23 mouse cellular contexts compared by ENCODE assay signal in genomic region chr7:132739829-132740228, GRCm38 (mm10).
DNase-seq lines count a peak whose midpoint lies in the region; ATAC-seq and TF ChIP-seq lines count a peak whose summit lies in the region.
"Had no signal": no experiment of that assay in that cellular context is flagged by ENCODE, and none has a peak within 500 bp of the region (broad histone marks: within the 10 kb centered on the region; RNA-seq: fewer than 3 reads in every experiment).

No protein-coding gene starts in this region.

- peak overlapping the region; percentile 22; the same call in 1 of the 2 replicates for H3K27ac ChIP-seq in heart, embryonic 13.5 days (replicated peaks)
- peak overlapping the region; percentile 47 for H3K27ac ChIP-seq in bone marrow, adult 2 months (ENCODE audit: control insufficient read depth, insufficient read depth, low read depth, low read length, poor library complexity)
- H3K27ac ChIP-seq in liver, embryonic 12.5 days = peak overlapping the region; percentile 90
- H3K27ac ChIP-seq: embryonic facial prominence, embryonic 12.5 days; forebrain, embryonic 13.5 days; hindbrain, embryonic 15.5 days; kidney, postnatal 0 days; left cerebral cortex, adult 2 months; macrophage; neural tube, embryonic 13.5 days; stomach, embryonic 15.5 days had no signal

- 42% methylated on average over 6 of the region's 6 CpGs for WGBS in heart, embryonic 13.5 days
- WGBS in bone marrow, adult 2 months = 66% methylated on average over 6 of the region's 6 CpGs
- 43% methylated on average over 6 of the region's 6 CpGs for WGBS in liver, embryonic 12.5 days (ENCODE audit: insufficient replicate concordance)

- no peaks in the 10 kb centered on the region for H3K36me3 ChIP-seq in heart, embryonic 13.5 days
- H3K36me3 ChIP-seq in liver, embryonic 12.5 days = peaks cover 61% of the 10 kb centered on the region
- H3K36me3 ChIP-seq: hindbrain, embryonic 15.5 days; neural tube, embryonic 13.5 days; stomach, embryonic 15.5 days had no signal

- no peak overlapping the region for H3K9ac ChIP-seq in heart, embryonic 13.5 days
- peak overlapping the region; percentile 72 for H3K9ac ChIP-seq in liver, embryonic 12.5 days
- H3K9ac ChIP-seq: embryonic facial prominence, embryonic 12.5 days; forebrain, embryonic 13.5 days; hindbrain, embryonic 15.5 days; neural tube, embryonic 13.5 days; stomach, embryonic 15.5 days had no signal

- no peak for TF ChIP-seq CTCF in bone marrow, adult 2 months (IDR thresholded peaks at IDR 0.05; ENCODE audit: control insufficient read depth, insufficient read depth, low read length)

- no peak overlapping the region for H3K4me3 ChIP-seq in heart, embryonic 13.5 days
- no peak overlapping the region for H3K4me3 ChIP-seq in bone marrow, adult 2 months (replicated peaks; ENCODE audit: control insufficient read depth, low read depth, low read length)
- peak overlapping the region; percentile 40 for H3K4me3 ChIP-seq in liver, embryonic 12.5 days
- H3K4me3 ChIP-seq: embryonic facial prominence, embryonic 12.5 days; forebrain, embryonic 13.5 days; hindbrain, embryonic 15.5 days; left cerebral cortex, adult 2 months; myocyte; neural tube, embryonic 13.5 days; stomach, embryonic 15.5 days had no signal

- no peak for TF ChIP-seq POLR2A in bone marrow, adult 2 months (IDR thresholded peaks at IDR 0.05; ENCODE audit: borderline replicate concordance, control insufficient read depth, low read depth, low read length)

- H3K4me1 ChIP-seq in heart, embryonic 13.5 days = peaks cover 53% of the 10 kb centered on the region
- peaks cover 19% of the 10 kb centered on the region for H3K4me1 ChIP-seq in bone marrow, adult 2 months (ENCODE audit: control insufficient read depth, insufficient read depth, low read length)
- peaks cover 83% of the 10 kb centered on the region for H3K4me1 ChIP-seq in liver, embryonic 12.5 days

- H3K4me2 ChIP-seq in heart, embryonic 13.5 days = no peak overlapping the region
- H3K4me2 ChIP-seq in liver, embryonic 12.5 days = peak overlapping the region; percentile 65
- H3K4me2 ChIP-seq: embryonic facial prominence, embryonic 12.5 days; forebrain, embryonic 13.5 days; heart, embryonic 11.5 days; hindbrain, embryonic 15.5 days; neural tube, embryonic 13.5 days; stomach, embryonic 15.5 days had no signal

- DNase-seq in heart, postnatal 10 days = no peak
- DNase-seq in spleen, postnatal 10 days (ENCODE audit: low spot score in 2 of 2) = no peak
- DNase-seq in ovary, postnatal 10 days (ENCODE audit: low spot score) = no peak
- DNase-seq: adrenal gland, adult 8-10 months; cerebellum, postnatal 10 days; kidney, adult 2 months; thymus, postnatal 25 days had no signal

- no peaks in the 10 kb centered on the region for H3K9me3 ChIP-seq in heart, embryonic 13.5 days
- H3K9me3 ChIP-seq in liver, embryonic 12.5 days (replicated peaks) = no peaks in the 10 kb centered on the region
- H3K9me3 ChIP-seq: embryonic facial prominence, embryonic 12.5 days; forebrain, embryonic 13.5 days; hindbrain, embryonic 15.5 days; neural tube, embryonic 13.5 days; stomach, embryonic 15.5 days had no signal

- ATAC-seq in heart, embryonic 13.5 days (ENCODE audit: extremely low read depth, insufficient number of reproducible peaks, low FRiP score, low TSS enrichment) = no peak
- peak; percentile 44 for ATAC-seq in liver, embryonic 12.5 days
- 0 out of 2 replicates have a peak, but pooled peaks have one; percentile 6 for ATAC-seq in megakaryocyte progenitor cell, adult 5-6 weeks (replicated peaks; ENCODE audit: poor library complexity)
- ATAC-seq: activated CD4-positive, CD25-positive, alpha-beta regulatory T cell, adult 4 months; forebrain, embryonic 13.5 days; midbrain, embryonic 16.5 days had no signal

- intact Hi-C loops in heart, postnatal 10 days (cut with DNase I) = no loop called here

- H3K27me3 ChIP-seq in heart, embryonic 13.5 days (replicated peaks) = no peaks in the 10 kb centered on the region
- H3K27me3 ChIP-seq in liver, embryonic 12.5 days (replicated peaks) = no peaks in the 10 kb centered on the region
- H3K27me3 ChIP-seq: embryonic facial prominence, embryonic 12.5 days; forebrain, embryonic 13.5 days; hindbrain, embryonic 15.5 days; neural tube, embryonic 13.5 days; stomach, embryonic 15.5 days had no signal

Comparison
In these comparisons a context has a peak if more than half of its experiments do, and no peak if none do; other contexts are left out.
1. H3K27ac ChIP-seq: peak in every context shown above with its lines; median percentile 90 in liver, embryonic 12.5 days; 47 in bone marrow, adult 2 months; 22 in heart, embryonic 13.5 days.